Mouse (Mus musculus): ENCODE data around the gene Olfr218. TPM values are rescaled to one million over a fixed set of nuclear protein-coding genes. Genes with fewer than 3 reads are reported as not detected.

Olfr218 gene
- not detected for total RNA-seq (2023)

GRCm38 (mm10) chr1:173197508-173197907 lies at the start of gene Olfr218:
Gene Olfr218, plus strand, starts transcription at chr1:173197808.

DNA sequence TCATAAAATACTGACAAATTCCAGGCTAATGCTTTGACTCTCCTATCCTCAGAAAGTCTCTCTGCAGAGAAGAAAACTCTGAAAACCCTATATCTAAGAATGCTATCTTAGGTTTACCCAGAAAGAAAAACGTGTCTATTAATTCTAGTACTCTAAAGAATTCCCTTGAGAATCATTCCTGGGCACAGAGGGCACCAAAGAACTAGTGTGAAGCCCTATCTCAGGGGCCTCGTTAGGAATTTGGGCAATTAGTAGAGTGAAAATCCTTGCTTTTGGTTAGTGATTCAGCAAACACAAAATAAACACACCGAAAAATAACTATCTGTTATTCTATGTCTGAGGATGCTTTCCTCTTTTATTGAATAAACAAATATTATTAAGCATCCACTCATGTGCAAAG lies 7.1 kb upstream of the Olfr218 start, which contains the start of gene Olfr1406:
Gene Olfr1406, minus strand, starts transcription at position 101 of the 400 bp plus-strand sequence.

DNA sequence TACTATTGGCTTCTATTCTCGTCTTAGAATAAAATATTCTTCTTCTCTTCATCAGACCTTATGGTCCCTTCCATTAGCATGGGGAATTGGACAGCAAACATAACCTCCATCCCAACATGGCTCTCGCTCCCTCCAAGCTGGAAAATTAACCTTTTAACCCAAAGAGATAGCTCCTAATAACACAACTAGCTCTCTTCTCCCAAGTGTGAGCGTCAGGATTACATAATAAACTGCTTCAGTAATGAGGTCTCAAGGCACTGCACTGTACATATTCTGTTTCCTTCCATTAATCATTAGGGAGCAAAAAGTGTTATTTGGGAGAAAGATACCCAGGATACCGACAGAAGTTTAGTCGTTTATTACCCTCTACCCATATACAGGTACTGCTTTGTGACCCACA lies 14.5 kb downstream of the Olfr218 start, which contains the start of gene Olfr1404:
Gene Olfr1404, plus strand, starts transcription at position 301 of the 400 bp plus-strand sequence.

DNA sequence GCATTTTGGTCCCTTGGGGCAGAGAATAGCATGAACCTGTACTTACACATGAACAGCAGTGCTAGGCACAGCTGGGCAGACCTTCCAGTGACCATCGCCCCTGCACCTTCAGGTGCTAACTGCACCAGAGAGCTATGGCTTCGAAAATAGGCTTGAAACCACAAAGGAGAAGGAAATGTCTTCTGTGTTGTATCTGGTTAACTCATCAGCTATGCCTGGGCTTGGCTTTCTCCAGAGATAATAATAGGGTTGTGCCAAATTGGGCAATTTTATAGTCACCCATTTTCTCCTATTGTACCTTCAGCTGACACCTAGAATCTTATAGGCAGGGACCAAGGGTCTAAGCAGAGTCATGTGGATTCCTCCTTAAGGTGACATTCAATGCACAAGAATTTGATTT lies 29.5 kb downstream of the Olfr218 start, which contains the start of gene Fcer1a:
Gene Fcer1a, minus strand, starts transcription at position 134 of the 400 bp plus-strand sequence.

Other genes starting within 250 kb of the Olfr218 start
- not detected for gene Olfr16, start 247.4 kb upstream of the Olfr218 start, total RNA-seq (2023)
- not detected for gene Olfr1408, start 60.4 kb upstream of the Olfr218 start, total RNA-seq (2023)
- not detected for gene Olfr1406, start 7.2 kb upstream of the Olfr218 start, total RNA-seq (2023)
- gene Olfr1404, start 14.6 kb downstream of the Olfr218 start, total RNA-seq (2023) = not detected
- gene Fcer1a, start 29.4 kb downstream of the Olfr218 start, total RNA-seq (2023) = not detected
- not detected for gene Olfr418, start 68.2 kb downstream of the Olfr218 start, total RNA-seq (2023)
- not detected for gene Mptx2, start 80.0 kb downstream of the Olfr218 start, total RNA-seq (2023)
- gene Ackr1, start 135.9 kb downstream of the Olfr218 start, total RNA-seq (2023) = not detected
- gene Aim2, start 153.1 kb downstream of the Olfr218 start, total RNA-seq (2023) = 46.2 TPM
- gene Cadm3, start 169.9 kb downstream of the Olfr218 start, total RNA-seq (2023) = 0.62 TPM

Data from CD4-positive naive resting alpha-beta T cell, adult 57 days (primary cell).